Mouse (Mus musculus) cerebellum, adult 2 months (tissue): Measurements from ENCODE around the gene Dppa5a.

Experiments used
- CTCF ChIP-seq: fragments of 200-500 bp; IDR thresholded peaks from 2 replicates; pipeline ENCODE4 v1.5.1; 2011; ENCODE audit warnings: low read depth, mild to moderate bottlenecking, control low read depth, low read length, moderate library complexity, borderline replicate concordance; ENCODE audit not compliant: insufficient read depth
- POLR2A ChIP-seq: fragments of 200-500 bp; IDR thresholded peaks from 2 replicates; pipeline ENCODE4 v1.6.1; 2011; ENCODE audit warnings: low read length, control low read depth, borderline replicate concordance; ENCODE audit not compliant: insufficient read depth

DNA sequence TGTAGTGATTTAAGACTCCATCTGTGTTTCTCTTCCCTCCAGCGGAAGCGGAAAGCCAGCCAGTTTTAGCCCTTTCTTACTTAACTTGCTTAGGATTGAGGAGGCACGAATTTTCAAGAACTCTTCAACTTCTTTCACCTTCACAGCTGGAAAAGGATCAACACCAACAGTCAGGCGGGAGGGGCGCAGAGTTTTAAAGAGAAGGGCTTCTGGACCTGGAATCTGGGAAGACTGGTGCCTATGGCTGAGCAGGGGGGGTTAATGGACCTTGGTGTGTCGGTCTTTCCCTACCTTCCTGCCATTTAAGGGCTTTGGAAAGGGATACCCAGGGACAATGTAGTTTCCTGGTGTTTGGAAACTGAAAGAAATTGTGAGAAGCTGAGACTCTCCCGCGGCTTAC is 9.6 kb upstream of the Dppa5a start:
- no peak for TF ChIP-seq CTCF
- no peak for TF ChIP-seq POLR2A
